1 mouse cellular context compared by ENCODE assay signal in genomic region chr3:106474210-106474609, GRCm38 (mm10).
TF ChIP-seq lines count a peak whose summit lies in the region.

No protein-coding gene starts in this region.

TF ChIP-seq in MEL, 35 proteins besides CTCF, POLR2A, EP300 and RAD21 (continued from another document):
- TF ChIP-seq GABPA (IDR thresholded peaks at IDR 0.05; ENCODE audit: low read depth, low read length): no peak
- TF ChIP-seq MYC (IDR thresholded peaks at IDR 0.05; ENCODE audit: low read depth, low read length): no peak
- TF ChIP-seq RCOR1 (IDR thresholded peaks at IDR 0.05; ENCODE audit: low read depth, low read length): peak; percentile 49; the same call in 1 of the 2 replicates
- no peak for TF ChIP-seq KAT2A (conservative IDR thresholded peaks at IDR 0.05; ENCODE audit: low read depth, low read length)
- no peak for TF ChIP-seq POLR2AphosphoS5 (IDR thresholded peaks at IDR 0.05; ENCODE audit: borderline replicate concordance, low read depth, low read length)
- 0 out of 2 replicates have a peak, but pooled peaks have one; percentile 24 for TF ChIP-seq MAFK (IDR thresholded peaks at IDR 0.05; ENCODE audit: borderline replicate concordance, low read depth, low read length)
- TF ChIP-seq GATA1 (IDR thresholded peaks at IDR 0.05; ENCODE audit: low read depth, low read length): peak; percentile 73
- TF ChIP-seq NRF1 (IDR thresholded peaks at IDR 0.05; ENCODE audit: insufficient read depth, low read depth, low read length, poor library complexity, severe bottlenecking): no peak
- TF ChIP-seq JUND (IDR thresholded peaks at IDR 0.05; ENCODE audit: low read depth, low read length): no peak
- TF ChIP-seq TCF12 (IDR thresholded peaks at IDR 0.05; ENCODE audit: low read depth, low read length): peak; percentile 50
- peak; percentile 71 for TF ChIP-seq TBP (IDR thresholded peaks at IDR 0.05; ENCODE audit: low read depth, low read length)
- TF ChIP-seq SMC3 (IDR thresholded peaks at IDR 0.05; ENCODE audit: low read depth, low read length): no peak
- no peak for TF ChIP-seq ZNF384 (IDR thresholded peaks at IDR 0.05; ENCODE audit: low read depth, low read length)
- TF ChIP-seq MXI1 (IDR thresholded peaks at IDR 0.05; ENCODE audit: low read depth, low read length): no peak
- no peak for TF ChIP-seq CHD1 (IDR thresholded peaks at IDR 0.05; ENCODE audit: low read depth, low read length)
- TF ChIP-seq E2F4 (IDR thresholded peaks at IDR 0.05; ENCODE audit: borderline replicate concordance, low read depth, low read length): no peak
- no peak for TF ChIP-seq MEF2A (IDR thresholded peaks at IDR 0.05; ENCODE audit: extremely low read depth, insufficient replicate concordance, low read depth, low read length, poor library complexity, severe bottlenecking)
- no peak for TF ChIP-seq HCFC1 (IDR thresholded peaks at IDR 0.05; ENCODE audit: low read depth, low read length)
- 0 out of 2 replicates have a peak, but pooled peaks have one; percentile 36 for TF ChIP-seq ZKSCAN1 (IDR thresholded peaks at IDR 0.05; ENCODE audit: low read depth, low read length)
- no peak for TF ChIP-seq MAX (IDR thresholded peaks at IDR 0.05; ENCODE audit: low read length)
- TF ChIP-seq UBTF (IDR thresholded peaks at IDR 0.05; ENCODE audit: borderline replicate concordance, insufficient read depth, low read depth, low read length): no peak
